Mouse (Mus musculus) spleen, postnatal 36 days (tissue): ENCODE measurements at regions not wholly inside any gene's neighbourhood (a gene's known extent, or its start where the extent isn't known, plus 50 kb on each side); places are given as distances from the start of the nearest gene placed in this dataset.
A peak's percentile ranks its signal among the peaks of the same experiment; 100 is the strongest.

Source experiments
- DNase-seq, 2 experiments: peaks; one replicate each; pipeline ENCODE4 v3.0.0; 2022; ENCODE audit warnings: low spot score in 2 of 2, mixed read lengths in 1 of 2

DNA sequence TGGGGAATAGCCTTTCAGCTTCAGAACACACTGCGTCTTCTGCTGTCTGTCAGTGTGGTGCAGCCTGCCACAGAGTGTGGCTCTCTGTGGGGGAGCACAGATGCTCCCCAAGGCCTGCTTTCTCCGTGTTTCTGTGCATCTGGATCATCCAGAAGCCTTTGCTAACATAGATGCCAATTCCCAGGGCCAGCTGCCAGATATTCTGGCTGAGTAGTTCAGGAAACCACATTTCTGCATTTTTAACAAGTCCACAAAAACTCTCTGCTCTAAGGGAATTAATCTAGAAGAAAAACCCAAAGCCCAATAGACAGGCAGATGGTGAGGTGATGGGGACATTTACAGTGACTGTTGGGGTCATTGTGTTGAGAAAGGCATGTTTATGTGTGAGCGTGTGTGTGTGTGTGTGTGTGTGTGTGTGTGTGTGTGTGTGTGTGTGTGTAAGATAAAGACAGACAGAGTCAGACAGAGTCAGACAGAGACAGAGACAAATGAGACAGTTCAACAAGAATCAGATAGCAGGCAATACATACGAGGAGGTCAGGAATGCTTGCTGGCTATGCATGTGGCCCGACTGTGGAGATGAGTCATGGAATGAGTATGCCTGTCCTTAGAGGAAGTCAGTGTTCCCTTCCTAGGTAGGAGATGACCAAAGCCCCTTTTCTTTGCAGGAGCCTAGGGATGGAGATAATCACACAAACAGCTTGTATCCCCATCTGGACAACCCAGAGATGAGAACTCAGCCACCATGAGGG lies 176.3 kb upstream of the Spaca1 start:
- DNase-seq: no peak

GRCm38 (mm10) chr4:34226886-34227285 lies 176.9 kb upstream of the Spaca1 start:
- no peak for DNase-seq

DNA sequence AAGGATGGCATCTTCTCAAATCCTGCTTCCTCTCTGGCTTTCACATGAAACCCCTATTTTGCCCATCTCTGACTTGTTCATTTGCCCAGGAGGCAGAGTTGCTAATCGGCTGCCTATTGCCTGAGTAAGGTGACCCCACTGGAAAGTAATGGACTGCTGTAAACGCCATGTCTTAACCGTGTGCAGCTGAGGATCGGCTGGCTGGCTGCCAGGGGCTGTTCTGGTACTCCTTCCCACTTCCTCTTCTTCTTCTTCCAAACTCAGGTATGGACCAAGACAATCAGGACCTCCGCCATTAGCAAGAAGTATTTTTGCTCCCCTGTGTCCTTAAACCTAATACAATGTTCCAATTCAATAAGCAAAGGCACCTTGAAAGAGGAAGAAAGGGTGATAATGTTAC lies 177.6 kb upstream of the Spaca1 start:
- DNase-seq: no peak

GRCm38 (mm10) chr4:34231270-34231669 lies 181.3 kb upstream of the Spaca1 start:
- peak; percentile 9 to 10 for DNase-seq

DNA sequence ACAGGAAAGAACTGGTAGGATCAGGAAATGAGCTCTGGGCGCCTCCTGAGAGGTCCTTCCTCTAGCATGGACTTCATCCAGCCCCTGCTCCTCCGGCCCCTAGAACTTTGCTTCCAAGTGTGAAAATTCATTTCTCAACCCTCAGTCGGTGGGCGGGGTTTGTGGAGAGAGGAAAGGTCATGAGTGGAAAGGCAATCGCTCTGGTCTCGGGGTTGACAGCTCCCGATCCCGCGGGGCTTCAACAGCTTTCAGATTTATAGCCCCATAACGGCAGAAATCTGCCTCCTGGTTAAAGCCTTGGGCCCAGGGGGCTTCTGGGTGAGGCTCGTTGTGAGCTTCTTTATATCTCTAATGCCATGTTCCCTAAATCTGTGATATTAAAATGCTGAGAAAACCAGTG lies 184.2 kb upstream of the Spaca1 start:
- no peak for DNase-seq

GRCm38 (mm10) chr4:34234645-34235044 lies 184.7 kb upstream of the Spaca1 start:
- no peak for DNase-seq

DNA sequence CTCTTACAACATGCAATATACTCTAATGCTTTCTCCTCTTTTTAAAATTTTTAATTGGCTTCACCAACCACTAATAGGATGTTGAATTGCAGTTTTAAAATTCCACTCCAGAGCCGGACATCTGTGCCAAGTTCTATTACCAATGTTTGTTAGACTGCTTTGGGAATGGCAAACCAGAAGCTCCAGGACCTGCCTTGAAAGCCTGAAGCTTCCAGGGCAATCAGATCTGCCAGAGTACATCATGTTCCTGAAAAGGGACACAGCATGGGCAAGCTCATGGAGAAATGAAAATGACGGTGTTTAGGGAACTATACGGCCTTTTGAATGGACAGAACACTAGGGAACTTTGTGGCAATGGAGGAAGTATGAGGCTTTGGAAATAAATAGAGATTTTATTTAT lies 187.8 kb upstream of the Spaca1 start:
- no peak for DNase-seq

DNA sequence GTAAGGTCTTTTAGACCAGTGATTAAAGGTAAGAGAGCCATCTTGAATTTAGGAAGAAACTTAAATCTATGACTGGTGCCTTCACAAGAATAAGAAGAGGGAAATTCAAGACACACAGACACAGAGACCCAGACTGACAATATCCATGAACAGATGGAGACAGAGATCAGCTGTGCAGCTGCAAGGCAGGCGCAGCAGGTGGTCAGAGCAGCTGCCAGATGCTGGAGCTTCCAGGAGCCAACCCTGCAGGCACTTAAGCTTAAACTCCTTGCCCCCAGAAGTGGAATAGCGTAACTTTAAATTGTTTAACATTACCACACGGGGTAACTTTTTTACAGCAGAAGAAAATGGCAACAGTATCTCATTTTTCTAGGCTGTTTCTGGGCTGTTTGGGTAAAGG lies 189.6 kb upstream of the Spaca1 start:
- DNase-seq: peak in 1 of 2 experiments; percentile 0

DNA sequence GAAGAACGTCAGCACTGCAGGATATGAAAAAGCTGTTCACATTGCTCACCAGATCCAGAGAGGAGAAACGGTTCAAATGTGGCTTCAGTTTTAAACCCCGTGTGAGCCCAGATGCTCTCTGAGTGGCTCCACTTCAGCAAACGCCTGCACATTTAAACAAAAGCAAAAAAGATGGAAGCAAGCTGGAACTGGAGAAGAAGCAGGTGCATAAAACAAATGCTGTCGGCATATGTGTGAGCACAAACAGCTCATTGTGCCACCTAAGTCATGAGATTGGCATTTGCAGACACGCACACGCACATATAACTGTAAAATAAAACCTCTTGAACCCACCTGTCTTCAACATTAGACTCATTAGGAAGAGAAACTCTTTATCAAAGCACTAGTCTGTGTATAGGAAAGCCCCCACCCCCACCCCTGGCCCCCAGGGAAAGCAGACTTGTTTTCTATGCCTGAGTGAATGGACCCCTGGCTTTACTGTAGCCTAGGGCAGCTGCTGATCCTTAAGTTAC lies 191.1 kb upstream of the Spaca1 start:
- no peak for DNase-seq

GRCm38 (mm10) chr4:34241673-34242072 lies 191.7 kb upstream of the Spaca1 start:
- DNase-seq: no peak

GRCm38 (mm10) chr4:34259444-34259843 lies 209.5 kb upstream of the Spaca1 start:
- no peak for DNase-seq

- DNase-seq: no peak
Observed at GRCm38 (mm10) chr4:34260468-34260867, 210.5 kb upstream of the Spaca1 start.

DNA sequence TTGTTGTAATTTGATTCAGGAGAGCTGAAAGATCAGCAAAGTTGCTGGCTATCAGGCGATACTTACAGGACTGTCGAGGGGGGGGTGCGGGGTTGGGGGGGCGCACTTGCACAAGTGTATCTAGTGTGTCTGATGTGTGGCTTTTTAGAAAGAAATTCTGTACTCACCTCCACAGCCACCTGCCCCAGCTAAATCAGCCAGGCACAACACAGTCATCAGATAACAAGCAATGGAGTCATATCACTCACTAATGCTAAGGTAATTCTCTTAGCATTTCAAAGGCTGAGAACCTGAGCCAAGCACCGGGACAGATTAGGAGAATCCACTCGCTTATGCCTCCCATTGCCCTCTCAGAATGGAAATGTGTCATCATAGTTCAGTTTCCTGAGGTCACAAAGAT lies 211.8 kb upstream of the Spaca1 start:
- DNase-seq: no peak

DNA sequence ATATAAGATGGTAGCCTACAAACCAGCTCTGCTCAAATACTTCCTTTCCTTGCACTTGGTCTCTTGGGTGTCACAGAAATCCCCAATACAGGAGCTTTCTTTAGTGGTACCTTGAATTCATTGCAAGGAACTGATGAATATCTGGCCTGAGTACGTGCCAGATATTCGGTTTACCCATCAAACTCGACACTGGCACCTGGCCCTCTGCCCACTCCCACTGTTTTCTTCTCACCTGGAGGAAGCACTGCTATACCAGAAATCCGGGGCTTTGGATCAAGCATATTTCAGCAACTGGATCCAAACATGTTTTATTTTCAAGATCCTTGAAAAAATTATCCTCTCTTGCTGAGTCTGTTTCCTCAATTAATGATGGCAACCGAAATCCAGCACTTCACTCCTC lies 214.4 kb upstream of the Spaca1 start:
- DNase-seq: no peak

DNA sequence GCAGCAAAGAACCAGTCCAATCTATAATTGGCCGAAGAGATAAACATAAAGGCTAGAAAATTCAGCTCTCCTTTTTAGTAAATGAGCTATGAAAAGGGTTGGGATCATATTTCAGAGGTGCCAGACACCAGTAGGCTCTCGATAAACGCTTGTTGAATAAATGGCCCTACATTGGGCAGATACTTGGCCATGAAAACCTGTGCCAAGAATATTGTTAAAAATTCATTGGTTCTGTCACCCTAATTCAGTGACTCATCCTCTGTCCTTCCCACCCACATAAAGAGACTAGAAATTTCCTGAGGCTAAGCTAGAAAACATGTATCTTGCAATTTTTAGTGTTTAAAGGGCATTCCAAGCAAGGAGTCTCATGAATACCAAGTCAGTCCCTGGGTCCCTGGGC lies 224.3 kb upstream of the Spaca1 start:
- DNase-seq: no peak

DNA sequence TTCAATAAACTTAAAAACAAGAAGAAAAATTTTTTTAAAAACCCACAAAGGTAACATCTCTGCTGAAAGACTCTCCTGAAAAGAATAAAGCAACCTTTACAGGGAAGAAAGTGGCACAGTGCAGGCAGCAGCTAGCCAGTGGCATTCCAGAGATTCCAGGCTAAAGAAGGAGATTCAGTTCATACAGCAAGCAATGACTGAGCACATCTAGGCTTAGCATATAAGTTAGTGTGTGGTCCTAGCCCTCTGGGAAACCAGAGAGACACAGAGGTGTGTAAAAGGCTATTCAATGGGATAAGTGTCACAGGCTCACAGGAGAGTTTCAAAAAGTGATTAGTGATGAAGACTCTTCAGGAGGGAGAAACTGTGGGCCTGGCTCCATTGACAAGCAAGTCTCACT lies 225.4 kb upstream of the Spaca1 start:
- no peak for DNase-seq

GRCm38 (mm10) chr4:34302504-34303108 lies 248.1 kb upstream of the Akirin2 start:
- DNase-seq: no peak

- DNase-seq: no peak
Observed at GRCm38 (mm10) chr4:34308921-34309563, 241.7 kb upstream of the Akirin2 start.

DNA sequence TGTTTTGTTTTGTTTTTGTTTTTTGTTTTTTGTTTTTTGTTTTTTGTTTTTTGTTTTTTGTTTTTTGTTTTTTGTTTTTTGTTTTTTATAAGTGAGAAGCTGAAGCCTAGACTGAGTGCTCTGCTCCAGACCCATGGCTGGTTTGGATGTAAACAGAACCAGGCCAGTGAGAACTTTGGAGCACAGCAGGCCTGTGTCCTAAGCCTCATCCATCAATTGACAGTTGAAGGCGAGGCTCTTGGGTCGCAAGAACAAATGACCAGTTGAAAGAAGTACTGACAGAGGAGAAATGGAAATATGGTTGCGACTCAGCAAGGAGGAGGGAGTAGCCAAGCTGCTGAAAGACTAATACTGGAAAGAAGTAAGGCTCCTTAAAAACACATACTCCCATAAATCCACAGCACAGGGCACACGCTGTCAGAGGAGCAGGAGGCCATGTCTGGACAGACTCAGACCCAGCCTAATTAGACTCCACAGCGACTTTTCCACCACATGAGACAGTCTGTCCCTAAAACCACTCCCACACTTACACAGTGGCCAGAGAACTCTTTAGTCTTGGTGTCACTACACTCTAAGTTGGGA lies 240.6 kb upstream of the Akirin2 start:
- DNase-seq: no peak

DNA sequence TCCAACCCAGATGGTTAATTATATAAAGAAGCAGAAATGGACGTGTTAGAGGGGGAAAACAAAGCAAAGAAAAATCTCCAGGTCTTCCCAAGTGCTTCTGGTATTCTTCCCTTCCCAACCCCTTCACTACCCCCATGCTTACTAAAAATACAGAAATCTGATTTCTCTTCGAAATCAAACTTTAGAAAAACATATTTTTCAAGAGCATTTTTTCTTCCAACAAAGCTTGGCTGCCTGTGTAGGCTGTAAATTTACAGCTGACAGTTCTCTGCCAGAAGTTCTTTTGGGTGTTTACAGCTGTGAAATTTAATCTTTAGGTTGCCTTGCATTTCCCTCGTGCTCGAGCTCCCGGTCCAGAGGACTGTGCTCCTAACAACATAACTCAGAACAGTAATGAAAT lies 234.9 kb upstream of the Akirin2 start:
- DNase-seq: no peak

DNA sequence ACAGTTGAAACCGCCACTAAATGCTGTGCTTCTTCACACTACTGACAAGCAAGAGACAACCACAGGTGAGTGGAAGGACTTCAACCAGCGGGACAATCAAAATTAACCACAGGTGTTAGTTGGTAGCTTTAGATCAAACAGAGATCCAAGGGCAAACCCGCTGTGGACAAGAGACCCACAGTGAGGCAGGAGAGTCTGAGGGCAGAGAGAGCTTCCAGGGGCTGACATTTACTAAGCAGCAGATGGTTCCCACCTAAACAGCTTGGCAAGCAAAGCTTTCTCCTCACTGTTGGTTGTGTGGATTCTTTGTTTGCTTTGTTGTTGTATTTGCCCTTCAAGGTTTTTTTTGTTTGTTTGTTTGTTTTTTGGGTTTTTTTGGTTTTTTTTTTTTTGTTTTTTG lies 227.9 kb upstream of the Akirin2 start:
- no peak for DNase-seq

DNA sequence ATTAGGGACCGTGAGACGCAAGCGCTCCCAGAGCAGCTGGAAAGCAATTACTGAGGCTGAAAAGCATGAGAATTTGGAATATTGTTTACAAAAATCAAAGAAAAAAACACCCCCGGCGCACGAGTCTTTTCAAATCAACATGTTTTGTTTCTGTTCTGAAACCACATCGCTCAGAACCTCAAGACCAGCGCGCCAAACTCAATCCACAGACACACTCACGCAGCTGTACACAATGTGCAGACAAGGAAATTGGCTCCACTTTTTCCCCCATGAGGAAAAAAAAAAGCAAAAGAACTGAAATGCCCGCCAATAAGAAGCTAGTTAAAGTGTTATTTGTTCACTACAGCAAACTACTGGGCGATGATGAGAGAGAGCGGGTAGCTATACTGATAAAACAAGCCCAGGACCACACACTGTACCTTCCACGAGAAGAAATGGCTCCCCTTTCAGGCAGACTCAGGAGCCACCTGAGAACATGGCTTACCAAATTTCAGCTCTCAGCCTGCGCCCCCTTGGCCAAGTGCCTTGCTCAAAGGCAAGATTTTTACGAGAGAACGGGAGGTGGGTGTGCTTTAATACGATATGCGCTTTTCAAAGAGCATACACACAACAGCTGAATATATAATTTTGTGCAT lies 222.5 kb upstream of the Akirin2 start:
- DNase-seq: no peak
